Mouse (Mus musculus) lung, postnatal 10 days (tissue): ENCODE measurements at regions not wholly inside any gene's neighbourhood (a gene's known extent, or its start where the extent isn't known, plus 50 kb on each side); places are given as distances from the start of the nearest gene placed in this dataset.

Experiments used
- DNase-seq: peaks from one replicate; pipeline ENCODE4 v3.0.0; 2021

- no peak for DNase-seq
Observed at GRCm38 (mm10) chr16:5829071-5829470, 56.1 kb upstream of the Rbfox1 start.

GRCm38 (mm10) chr16:5823316-5823715, 61.8 kb upstream of the Rbfox1 start:
- no peak for DNase-seq

DNA sequence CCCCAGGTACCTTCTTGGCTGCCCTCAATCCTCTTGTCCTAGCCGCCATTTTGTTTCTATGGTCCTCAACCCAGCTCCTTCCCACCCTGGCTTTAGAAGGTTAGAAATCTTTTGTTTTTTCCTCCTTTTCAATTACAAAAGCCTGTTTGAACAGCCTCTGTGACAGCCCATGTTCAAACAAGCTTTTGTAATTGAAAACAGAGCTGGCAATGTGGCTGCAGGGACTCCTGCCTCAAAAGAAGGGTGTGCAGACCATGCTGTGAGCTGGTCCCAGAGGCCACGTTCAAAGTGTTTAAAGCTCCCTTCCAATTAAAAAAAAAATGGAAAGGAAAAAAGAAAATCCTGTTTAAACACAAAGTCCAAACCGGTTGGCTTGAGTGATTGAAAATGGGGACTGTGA, 68.0 kb upstream of the Rbfox1 start:
- no peak for DNase-seq

- DNase-seq = no peak
Observed at GRCm38 (mm10) chr16:5812245-5812820, 72.8 kb upstream of the Rbfox1 start.

GRCm38 (mm10) chr16:5811654-5811992, 73.5 kb upstream of the Rbfox1 start:
- no peak for DNase-seq

- no peak for DNase-seq
Observed at GRCm38 (mm10) chr16:5810986-5811653, 74.0 kb upstream of the Rbfox1 start.

GRCm38 (mm10) chr16:5798188-5798587, 87.0 kb upstream of the Rbfox1 start:
- no peak for DNase-seq

GRCm38 (mm10) chr16:5792216-5792615, 92.9 kb upstream of the Rbfox1 start:
- no peak for DNase-seq

GRCm38 (mm10) chr16:5790161-5790560, 95.0 kb upstream of the Rbfox1 start:
- DNase-seq = no peak

- DNase-seq = no peak
Observed at GRCm38 (mm10) chr16:5787206-5787605, 97.9 kb upstream of the Rbfox1 start.

DNA sequence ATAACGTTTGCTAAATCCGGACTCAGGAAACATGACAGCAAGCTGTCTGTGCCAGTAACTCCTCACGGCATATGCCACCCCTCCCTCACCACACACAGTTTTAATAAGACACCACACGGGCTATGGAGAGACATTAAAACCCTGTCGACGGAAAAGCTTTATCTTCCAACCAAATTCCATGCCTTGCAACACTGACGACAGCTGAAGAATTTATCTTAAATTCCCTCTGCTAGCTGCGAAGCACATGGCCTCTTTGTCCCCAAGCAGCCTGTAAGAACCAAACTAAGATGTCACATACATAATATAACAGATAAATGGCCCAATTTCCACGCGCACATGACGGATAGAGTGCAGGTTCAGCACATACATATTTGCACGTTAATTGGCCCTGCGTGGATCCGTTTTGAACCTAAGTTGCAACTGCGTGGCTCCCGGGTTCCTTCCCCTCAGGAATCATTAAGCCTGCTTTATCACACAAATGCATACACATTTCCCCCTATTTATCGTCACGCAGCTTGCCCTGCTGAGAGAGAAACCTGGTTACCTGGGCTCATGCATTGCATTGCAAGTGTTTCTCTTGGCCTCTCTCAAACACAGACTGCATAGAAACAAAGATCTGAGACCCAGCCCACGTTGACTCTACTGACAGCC, 118.3 kb upstream of the Rbfox1 start:
- DNase-seq = no peak

DNA sequence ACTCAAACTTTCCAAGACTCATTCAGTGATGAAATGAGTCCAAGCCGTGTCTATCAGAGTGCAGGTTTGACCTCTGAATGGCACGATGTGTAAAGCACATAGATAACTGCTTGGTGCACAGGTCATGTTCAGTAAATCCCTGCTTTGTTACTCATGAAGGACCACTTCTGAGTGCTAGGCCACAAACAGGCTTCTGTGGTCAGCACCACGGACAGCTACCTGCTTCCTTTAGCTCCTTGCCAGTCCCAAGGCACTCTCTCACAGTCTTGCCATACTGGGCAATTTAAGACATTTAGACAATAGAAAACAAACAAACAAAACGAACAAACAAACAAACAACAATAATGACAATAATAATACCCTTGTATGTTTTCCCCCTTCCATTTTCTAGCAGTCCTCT, 120.0 kb upstream of the Rbfox1 start:
- DNase-seq = peak; percentile 41

GRCm38 (mm10) chr16:5760821-5761220, 124.3 kb upstream of the Rbfox1 start:
- DNase-seq = no peak

DNA sequence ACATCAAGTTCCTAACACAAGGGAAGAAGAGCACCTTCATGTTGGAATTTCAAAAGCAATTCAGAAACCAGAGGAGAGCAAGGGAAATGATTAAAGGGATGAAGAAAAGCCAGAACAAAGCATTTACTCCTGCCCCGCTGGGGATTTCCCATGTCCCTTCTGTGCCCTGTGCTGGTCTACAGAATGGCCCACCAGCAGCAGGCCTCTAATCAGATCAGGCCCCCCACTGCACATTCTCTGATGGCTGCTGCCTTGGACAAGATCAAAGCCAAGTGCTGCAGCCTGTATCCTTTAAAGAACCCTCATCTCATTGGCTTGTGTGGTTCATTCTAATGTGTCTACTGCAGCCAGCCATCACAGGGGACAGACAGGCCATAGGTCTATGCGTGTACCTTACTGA, 126.1 kb upstream of the Rbfox1 start:
- no peak for DNase-seq

DNA sequence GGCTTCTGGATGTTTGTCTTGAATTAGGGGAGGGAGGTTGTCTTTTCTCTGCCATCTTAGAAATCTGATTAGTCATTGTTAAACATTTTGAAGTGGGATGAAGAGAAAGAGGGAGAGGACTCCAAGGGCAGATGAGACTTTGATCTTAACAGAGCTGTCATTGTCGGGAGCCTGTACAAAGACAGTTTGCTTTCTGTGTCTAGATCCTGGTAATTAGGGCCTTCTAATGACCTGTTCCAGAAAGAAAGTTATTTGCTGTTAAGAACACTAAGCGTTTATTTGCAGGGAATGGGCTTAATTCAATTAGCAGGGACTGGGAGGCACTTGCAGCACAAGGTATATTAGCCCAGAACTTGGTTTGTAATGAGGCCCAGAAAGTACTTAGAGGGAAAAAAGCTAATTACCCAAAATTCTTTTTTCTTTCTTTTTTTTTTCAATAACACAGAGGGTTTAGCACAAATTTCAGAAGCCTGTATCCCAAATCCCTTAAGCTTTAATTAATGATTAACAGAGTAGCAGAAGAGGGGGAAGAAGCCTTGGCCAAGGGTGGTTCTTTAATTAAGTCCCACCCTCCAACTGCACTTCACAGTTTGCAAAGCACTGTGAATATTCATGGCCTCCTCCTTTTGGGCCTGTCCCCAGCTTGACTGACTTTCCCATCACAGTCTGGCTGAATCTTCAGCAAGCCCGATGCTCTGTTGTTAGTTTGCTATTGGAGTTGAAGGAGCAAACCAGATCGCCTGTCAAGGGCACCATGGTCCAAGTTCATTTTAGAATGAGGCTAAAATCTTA, 142.2 kb upstream of the Rbfox1 start:
- no peak for DNase-seq

- DNase-seq = no peak
Observed at GRCm38 (mm10) chr16:5740776-5741175, 144.4 kb upstream of the Rbfox1 start.

DNA sequence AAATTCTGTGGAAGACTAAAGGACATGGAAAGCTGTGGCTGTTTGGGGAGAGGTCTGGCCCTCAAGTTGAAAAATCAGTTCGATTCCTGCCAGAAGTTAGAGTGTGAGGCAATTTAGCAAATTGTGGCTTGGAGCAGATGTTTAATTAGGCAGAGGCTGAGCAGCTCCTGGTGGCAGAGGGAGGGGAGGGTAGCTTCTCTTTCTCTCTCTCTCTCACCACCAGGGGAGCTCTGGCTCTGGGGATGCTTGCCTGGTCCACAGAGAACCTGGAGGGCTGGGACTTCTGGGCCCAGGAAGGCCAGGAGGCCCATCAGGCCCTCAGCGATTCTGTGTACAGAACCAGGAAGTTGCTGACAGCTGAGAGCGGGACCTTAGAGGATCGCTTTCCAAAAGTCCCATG, 151.5 kb upstream of the Rbfox1 start:
- no peak for DNase-seq

DNA sequence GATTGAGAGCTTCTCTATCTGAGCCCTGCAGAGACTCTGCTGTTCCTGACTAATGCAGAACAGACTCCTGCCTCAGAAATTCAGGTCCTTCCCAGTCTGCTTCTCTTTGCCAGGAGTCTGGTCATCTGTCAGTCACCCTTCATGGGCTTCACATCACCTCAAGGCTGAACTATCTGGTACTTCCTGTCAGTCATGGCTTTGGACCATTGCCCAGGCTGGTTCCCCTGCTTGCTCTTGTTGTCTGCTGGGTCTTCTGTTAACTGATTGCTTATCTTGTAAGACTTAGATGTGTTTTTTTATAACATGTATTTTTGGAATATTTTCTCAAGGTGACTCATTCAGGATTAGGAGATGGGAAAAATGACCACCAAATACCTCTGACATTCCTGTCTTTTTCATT, 162.6 kb upstream of the Rbfox1 start:
- no peak for DNase-seq

GRCm38 (mm10) chr16:5713476-5713875, 171.7 kb upstream of the Rbfox1 start:
- DNase-seq = no peak

DNA sequence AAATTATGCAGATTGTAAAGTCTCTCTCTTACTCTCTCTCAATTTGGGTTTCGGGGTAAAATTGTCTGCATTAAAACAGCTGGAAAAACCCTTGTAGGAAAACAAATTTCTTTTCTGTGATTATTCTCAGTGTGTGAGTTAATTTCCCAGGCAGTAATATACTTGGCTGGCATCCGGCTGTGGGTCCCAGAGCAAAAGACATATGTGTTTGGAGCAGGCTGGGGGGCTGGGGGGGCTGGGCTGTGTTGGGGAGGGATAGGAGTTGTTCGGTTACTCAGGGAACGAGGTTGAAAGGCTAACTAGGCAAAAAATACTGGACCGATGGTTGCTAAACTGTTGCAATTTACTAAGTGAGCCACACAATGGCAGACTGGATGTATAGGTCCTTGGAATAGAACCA, 175.3 kb upstream of the Rbfox1 start:
- DNase-seq = no peak

- peak; percentile 15 for DNase-seq
Observed at GRCm38 (mm10) chr16:5700731-5701255, 184.4 kb upstream of the Rbfox1 start.

GRCm38 (mm10) chr16:5688322-5688721, 196.8 kb upstream of the Rbfox1 start:
- no peak for DNase-seq

DNA sequence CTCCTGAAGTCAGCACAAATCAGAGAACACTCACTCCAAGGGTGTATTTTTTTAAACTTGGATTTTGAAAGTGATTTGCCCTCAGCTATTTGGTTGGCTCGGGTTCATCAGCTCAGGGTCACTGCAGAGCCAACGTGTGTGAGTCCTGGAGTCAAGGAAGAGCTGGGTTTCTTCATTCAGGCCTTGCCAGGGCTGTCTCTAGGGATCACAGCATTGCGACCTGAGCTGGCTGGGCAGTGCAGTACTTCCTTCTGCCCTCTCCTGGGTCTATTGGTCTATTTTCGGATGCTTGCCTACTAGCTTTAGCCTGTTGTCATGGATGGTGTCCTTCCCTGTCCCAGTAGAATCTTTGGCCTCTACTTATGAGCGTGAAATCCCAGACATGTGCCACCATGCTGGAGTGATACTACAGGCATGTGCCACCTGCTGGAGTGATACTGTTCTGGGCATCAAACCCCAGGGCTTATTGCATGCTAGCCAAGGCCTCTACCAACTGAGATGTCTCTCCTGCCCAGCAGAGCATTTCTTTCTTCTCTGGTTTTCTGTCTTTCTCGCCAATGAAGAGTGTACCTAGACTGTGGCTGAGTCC, 211.7 kb upstream of the Rbfox1 start:
- DNase-seq = no peak
